Mouse (Mus musculus): ENCODE measurements around the gene E2f1.

DNA sequence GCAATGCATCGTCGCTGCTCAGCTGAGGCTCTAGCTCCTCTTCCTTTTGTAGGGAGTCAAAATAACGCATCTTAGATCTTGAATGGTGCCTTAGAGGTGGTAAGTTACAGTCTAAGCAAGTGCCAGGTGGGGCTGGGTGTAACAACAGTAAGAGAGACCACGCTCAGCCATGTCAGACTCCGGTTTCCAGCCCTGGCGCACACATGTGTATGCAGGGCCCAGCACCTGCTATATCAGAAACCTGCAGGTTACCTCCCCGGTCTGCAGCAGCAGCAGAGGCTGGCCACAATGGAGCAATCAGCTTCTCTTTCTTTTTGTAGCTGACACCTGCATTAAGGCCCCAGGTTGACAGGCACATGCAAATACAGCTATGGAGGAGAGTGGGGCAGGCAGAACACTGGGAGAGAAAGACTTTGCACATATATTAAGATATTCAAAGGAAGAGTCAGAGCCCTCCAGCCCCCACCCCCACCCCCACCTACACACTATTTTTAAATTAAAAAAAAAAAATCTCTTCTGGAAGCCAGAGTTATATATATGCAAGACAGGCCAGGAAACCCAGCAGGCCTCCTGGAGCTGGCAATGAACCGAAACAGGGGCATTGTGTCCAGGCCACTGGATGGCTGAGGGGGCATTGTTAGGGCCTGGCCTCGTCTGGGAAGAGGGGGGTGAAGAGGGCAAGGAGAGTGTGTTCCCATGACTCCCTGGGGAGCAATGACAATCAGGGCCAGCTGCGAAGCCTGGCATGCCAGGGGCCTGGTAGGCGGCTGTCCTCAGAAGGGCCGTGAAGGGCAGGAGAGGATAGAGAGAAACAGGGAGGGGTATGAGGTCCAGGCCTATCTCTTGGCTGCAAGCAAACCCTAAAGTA is 7.4 kb upstream of the E2f1 start:
- no peak for TF ChIP-seq CTCF (IDR thresholded peaks at IDR 0.05; ENCODE audit: borderline replicate concordance, extremely low read depth, insufficient read depth, insufficient read length)
- no peak for TF ChIP-seq POLR2A (IDR thresholded peaks at IDR 0.05; ENCODE audit: borderline replicate concordance, extremely low read depth, insufficient read depth, insufficient read length, poor library complexity, severe bottlenecking)

All from brain, embryonic 14.5 days (tissue).